16 mouse cellular contexts compared by ENCODE assay signal in genomic region chr4:137096353-137096752, GRCm38 (mm10).
"Had no signal": no experiment of that assay in that cellular context is flagged by ENCODE, and none has a peak within 500 bp of the region (broad histone marks: within the 10 kb centered on the region; RNA-seq: fewer than 3 reads in every experiment).

No protein-coding gene starts in this region.

- H3K9ac ChIP-seq: liver, embryonic 12.5 days; lung, embryonic 15.5 days; midbrain, embryonic 15.5 days; neural tube, embryonic 12.5 days had no signal

- H3K9me3 ChIP-seq: liver, embryonic 12.5 days; lung, embryonic 15.5 days; midbrain, embryonic 15.5 days; neural tube, embryonic 12.5 days had no signal

- H3K27me3 ChIP-seq: midbrain, embryonic 15.5 days; neural tube, embryonic 12.5 days had no signal

- H3K27ac ChIP-seq: liver, embryonic 12.5 days; lung, embryonic 15.5 days; macrophage; midbrain, embryonic 15.5 days; neural tube, embryonic 12.5 days had no signal

- DNase-seq: kidney, postnatal 25 days; layer of hippocampus, adult 9-11 months; layer of hippocampus, postnatal 36 days; lung, postnatal 14 days; retina, postnatal 1 day; right cerebral cortex, postnatal 4 days; spleen, adult 18-20 months; thymus, adult 2 months; thymus, postnatal 25 days had no signal

- H3K36me3 ChIP-seq: liver, embryonic 12.5 days; lung, embryonic 15.5 days; midbrain, embryonic 15.5 days; neural tube, embryonic 12.5 days had no signal

- ATAC-seq: liver, embryonic 12.5 days; midbrain, embryonic 15.5 days had no signal

- H3K4me2 ChIP-seq: liver, embryonic 12.5 days; lung, embryonic 15.5 days; midbrain, embryonic 11.5 days; midbrain, embryonic 15.5 days; neural tube, embryonic 12.5 days had no signal

- H3K4me3 ChIP-seq: liver, embryonic 12.5 days; lung, embryonic 15.5 days; megakaryocyte, embryonic 14.5 days; midbrain, embryonic 15.5 days; neural tube, embryonic 12.5 days had no signal

- H3K4me1 ChIP-seq: liver, embryonic 12.5 days; lung, embryonic 15.5 days; midbrain, embryonic 15.5 days; neural tube, embryonic 12.5 days had no signal
